Mouse (Mus musculus) thymus, adult 2 months (tissue): ENCODE results near the gene Dctn1.

Experiments used
- CTCF ChIP-seq: fragments of 200-500 bp; IDR thresholded peaks from 2 replicates; pipeline ENCODE4 v1.5.1; 2012; ENCODE audit warnings: mild to moderate bottlenecking, control low read depth, low read length, moderate library complexity, borderline replicate concordance; ENCODE audit not compliant: control insufficient read depth, poor library complexity, insufficient read depth; ENCODE audit errors: extremely low read depth
- POLR2A ChIP-seq: fragments of 200-500 bp; IDR thresholded peaks from 2 replicates; pipeline ENCODE4 v1.6.1; 2012; ENCODE audit warnings: mild to moderate bottlenecking, low read length, control low read depth, moderate library complexity; ENCODE audit not compliant: control insufficient read depth, poor library complexity, insufficient read depth; ENCODE audit errors: extremely low read depth

- no peak for TF ChIP-seq POLR2A
- no peak for TF ChIP-seq CTCF
Observed at GRCm38 (mm10) chr6:83234280-83234741, 68.6 kb downstream of the Dctn1 start.
